Mouse (Mus musculus): ENCODE results near the gene Itgb2.

DNA sequence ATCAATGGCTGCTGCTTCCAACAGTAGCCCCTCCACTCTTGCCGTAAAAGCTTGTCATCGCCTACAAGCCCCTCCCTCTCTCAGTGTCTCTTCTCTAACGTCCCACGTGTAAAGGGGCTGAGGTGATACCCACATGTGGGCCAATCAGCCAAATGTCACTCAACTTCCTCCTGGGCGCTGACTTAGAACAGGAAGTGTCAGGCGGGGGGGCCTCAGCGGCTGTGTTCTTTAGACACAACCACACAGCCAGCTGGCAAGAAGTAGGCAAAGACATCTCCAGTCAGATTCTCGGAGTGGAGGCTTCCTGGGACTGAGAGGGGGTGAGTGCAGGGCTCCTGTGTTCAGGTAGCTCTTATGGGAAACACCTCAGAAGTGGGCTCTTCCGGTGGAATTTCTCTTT lies at the start of gene Itgb2:
- TF ChIP-seq CTCF (IDR thresholded peaks at IDR 0.05; ENCODE audit: low read depth) (no peak), EP300 (optimal IDR thresholded peaks at IDR 0.05) (no peak)
